Mouse (Mus musculus): ENCODE results near the gene Spats2. TPM values are rescaled to one million over a fixed set of nuclear protein-coding genes. Genes with fewer than 3 reads are reported as not detected.

Spats2 gene
- total RNA-seq, 2 experiments from 2014 or later, result 3.7 to 4.3 TPM

GRCm38 (mm10) chr15:99089069-99089468, 36.6 kb upstream of the Spats2 start:
- TF ChIP-seq CTCF (IDR thresholded peaks at IDR 0.05), result no peak
- no peak for DNase-seq
- intact Hi-C loops (cut with DNase I), result loop anchor here (5.0 kb wide), 1 partner anchor 37 kb away; no protein-coding TSS in a partner anchor
- Histone ChIP-seq H3K27ac (no peak overlapping the region), H3K4me3 (no peak overlapping the region)

GRCm38 (mm10) chr15:99092870-99093269, 32.8 kb upstream of the Spats2 start, which contains the start of gene Dnajc22:
Gene Dnajc22 (plus strand): TSS chr15:99093170.
- no peak for DNase-seq
- no peak for TF ChIP-seq CTCF (IDR thresholded peaks at IDR 0.05)
- Histone ChIP-seq H3K27ac (0 out of 2 replicates have a peak within 1 kb of the TSS, but pooled peaks have one; percentile 0), H3K4me3 (peak within 1 kb of the TSS; percentile 69)
- intact Hi-C loops (cut with DNase I), result no loop called here

GRCm38 (mm10) chr15:99093291-99094258, 32.1 kb upstream of the Spats2 start:
- peak overlapping the region; percentile 69 for H3K4me3 ChIP-seq
- H3K27ac ChIP-seq, result 0 out of 2 replicates have a peak overlapping the region, but pooled peaks have one; percentile 0
- DNase-seq, result peak; percentile 56
- TF ChIP-seq CTCF (IDR thresholded peaks at IDR 0.05), result peak; percentile 51
- intact Hi-C loops (cut with DNase I), result no loop called here

GRCm38 (mm10) chr15:99094631-99095270, 31.0 kb upstream of the Spats2 start:
- no peak for DNase-seq
- Histone ChIP-seq H3K27ac (no peak overlapping the region), H3K4me3 (0 out of 2 replicates have a peak overlapping the region, but pooled peaks have one; percentile 17)
- no peak for TF ChIP-seq CTCF (IDR thresholded peaks at IDR 0.05)
- intact Hi-C loops (cut with DNase I), result no loop called here

GRCm38 (mm10) chr15:99095356-99095755, 30.4 kb upstream of the Spats2 start:
- TF ChIP-seq CTCF (IDR thresholded peaks at IDR 0.05), result no peak
- no peak overlapping the region for H3K4me3 ChIP-seq
- no peak overlapping the region for H3K27ac ChIP-seq
- no peak for DNase-seq
- intact Hi-C loops (cut with DNase I), result no loop called here

- peak overlapping the region; percentile 67 for H3K4me3 ChIP-seq
- no peak for DNase-seq
- no peak for TF ChIP-seq CTCF (IDR thresholded peaks at IDR 0.05)
- no peak overlapping the region for H3K27ac ChIP-seq
- intact Hi-C loops (cut with DNase I), result no loop called here
Observed at GRCm38 (mm10) chr15:99096061-99096793, 29.5 kb upstream of the Spats2 start.

GRCm38 (mm10) chr15:99096831-99097500, 28.8 kb upstream of the Spats2 start:
- no peak overlapping the region for H3K27ac ChIP-seq
- no peak for TF ChIP-seq CTCF (IDR thresholded peaks at IDR 0.05)
- intact Hi-C loops (cut with DNase I), result no loop called here
- peak overlapping the region; percentile 67 for H3K4me3 ChIP-seq
- DNase-seq, result peak; percentile 45

- TF ChIP-seq CTCF (IDR thresholded peaks at IDR 0.05), result no peak
- H3K27ac ChIP-seq, result no peak overlapping the region
- DNase-seq, result peak; percentile 45
- peak overlapping the region; percentile 67 for H3K4me3 ChIP-seq
- intact Hi-C loops (cut with DNase I), result no loop called here
Observed at GRCm38 (mm10) chr15:99097840-99098492, 27.8 kb upstream of the Spats2 start.

- Histone ChIP-seq H3K27ac (no peak overlapping the region), H3K4me3 (peak overlapping the region; percentile 67)
- DNase-seq, result no peak
- TF ChIP-seq CTCF (IDR thresholded peaks at IDR 0.05), result no peak
- intact Hi-C loops (cut with DNase I), result no loop called here
Observed at GRCm38 (mm10) chr15:99098493-99098861, 27.2 kb upstream of the Spats2 start.

GRCm38 (mm10) chr15:99099139-99099556, 26.6 kb upstream of the Spats2 start:
- Histone ChIP-seq H3K4me3 (peak overlapping the region; percentile 67), H3K27ac (no peak overlapping the region)
- intact Hi-C loops (cut with DNase I), result no loop called here
- TF ChIP-seq CTCF (IDR thresholded peaks at IDR 0.05), result peak; percentile 83
- peak; percentile 72 for DNase-seq

- DNase-seq, result peak; percentile 3
- Histone ChIP-seq H3K27ac (no peak overlapping the region), H3K4me3 (no peak overlapping the region)
- TF ChIP-seq CTCF (IDR thresholded peaks at IDR 0.05), result peak; percentile 1; the same call in 1 of the 2 replicates
- intact Hi-C loops (cut with DNase I), result no loop called here
Observed at GRCm38 (mm10) chr15:99099984-99100383, 25.7 kb upstream of the Spats2 start.

Data from gastrocnemius, adult 2 months (tissue).